Mouse (Mus musculus) right cerebral cortex, postnatal 14 days (tissue): ENCODE measurements around the gene B4galt1.
A peak's percentile ranks its signal among the peaks of the same experiment; 100 is the strongest.

Experiments
- DNase-seq: peaks from one replicate; pipeline ENCODE4 v3.0.0; 2022

B4galt1 gene

DNA sequence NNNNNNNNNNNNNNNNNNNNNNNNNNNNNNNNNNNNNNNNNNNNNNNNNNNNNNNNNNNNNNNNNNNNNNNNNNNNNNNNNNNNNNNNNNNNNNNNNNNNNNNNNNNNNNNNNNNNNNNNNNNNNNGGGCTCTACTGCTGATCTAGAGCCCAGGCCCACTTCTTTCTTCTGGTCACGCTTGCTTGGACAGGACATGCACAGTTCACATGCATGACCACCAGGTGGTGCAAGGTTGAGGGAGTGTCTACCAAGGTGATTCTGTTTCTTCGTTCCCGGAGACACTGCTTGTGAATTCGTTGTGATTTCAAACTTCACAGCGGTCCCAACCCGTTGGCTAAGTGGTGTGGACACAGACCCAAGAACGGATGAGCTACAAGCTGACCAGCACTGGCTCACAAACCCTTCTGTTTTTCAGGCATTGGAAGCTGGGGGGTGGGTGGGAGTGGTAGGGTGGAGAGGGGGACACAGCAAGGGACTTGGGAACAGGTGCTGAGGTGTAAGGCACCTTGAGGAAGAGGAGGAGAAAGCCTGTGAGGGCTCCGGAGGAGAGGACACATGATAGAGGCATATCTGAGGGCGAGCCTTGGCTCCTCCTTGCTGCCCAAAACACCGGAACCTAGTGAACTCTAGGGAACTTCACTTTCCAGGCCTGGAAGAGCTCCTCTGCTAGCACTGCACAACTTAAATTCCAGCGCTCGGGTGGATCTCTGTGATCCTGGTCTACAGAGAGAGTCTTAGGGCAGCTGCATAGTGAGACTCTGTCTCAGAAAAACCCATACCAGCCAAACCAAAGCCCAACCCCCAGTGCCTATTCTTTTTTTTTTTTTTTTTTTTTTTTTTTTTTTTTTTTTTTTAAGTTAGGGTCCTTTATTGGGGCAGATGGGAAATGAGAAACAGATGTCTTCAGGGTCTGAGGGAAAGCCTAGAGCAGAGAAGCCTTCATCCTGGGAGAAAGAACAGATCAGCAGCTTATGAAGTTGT, 79.2 kb downstream of the B4galt1 start:
- DNase-seq, result peak; percentile 67

DNA sequence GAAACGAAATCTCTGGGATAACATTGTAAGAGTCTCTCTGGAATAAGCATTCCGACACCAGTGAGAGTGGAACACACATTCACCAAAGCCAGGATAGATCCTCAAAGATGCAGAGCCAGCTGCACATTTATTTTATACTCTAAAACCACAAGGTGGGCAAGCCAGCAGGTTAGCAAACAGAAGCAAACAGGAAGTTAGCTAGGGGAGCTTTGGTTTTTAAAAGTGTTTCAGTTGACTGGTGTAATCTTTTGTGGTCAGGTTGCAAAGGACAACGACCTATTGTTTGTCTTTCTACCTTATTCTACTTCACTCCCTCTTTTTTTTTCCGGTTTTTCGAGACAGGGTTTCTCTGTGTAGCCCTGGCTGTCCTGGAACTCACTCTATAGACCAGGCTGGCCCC, 93.9 kb downstream of the B4galt1 start:
- DNase-seq, result no peak

DNA sequence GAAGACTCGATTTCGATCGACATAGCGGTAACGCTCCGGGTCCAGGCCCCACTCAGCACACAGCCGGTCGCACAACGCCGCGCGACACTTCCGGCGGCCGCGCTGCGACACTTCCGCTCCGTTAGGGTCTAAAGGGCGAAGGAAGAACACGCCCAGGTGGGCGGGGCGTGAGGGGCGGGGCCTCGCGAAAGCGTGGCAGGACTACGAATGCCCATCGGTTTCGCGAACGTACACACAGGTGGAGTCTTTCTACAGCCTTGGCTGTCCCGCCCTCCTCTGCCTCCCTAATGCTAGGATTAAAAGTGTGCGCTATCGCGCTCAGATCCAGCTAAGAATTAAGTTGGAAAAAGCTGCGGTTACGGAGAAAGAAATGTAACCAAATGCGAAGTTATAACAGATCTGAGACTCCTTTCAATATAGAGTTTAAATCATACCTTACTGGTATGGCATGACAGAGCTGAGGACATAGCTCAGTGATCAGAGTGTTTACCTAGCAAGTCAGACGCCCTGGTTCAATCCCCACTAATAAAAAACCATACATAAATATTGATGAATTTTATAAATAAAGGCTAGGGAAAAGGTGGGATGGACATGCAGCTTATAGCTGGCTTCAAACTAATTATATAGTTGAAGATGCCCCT, 95.9 kb downstream of the B4galt1 start, which contains the start of gene Smu1:
Gene Smu1 (minus strand): TSS at position 144 of the 641 bp plus-strand sequence.
- peak; percentile 96 for DNase-seq

DNA sequence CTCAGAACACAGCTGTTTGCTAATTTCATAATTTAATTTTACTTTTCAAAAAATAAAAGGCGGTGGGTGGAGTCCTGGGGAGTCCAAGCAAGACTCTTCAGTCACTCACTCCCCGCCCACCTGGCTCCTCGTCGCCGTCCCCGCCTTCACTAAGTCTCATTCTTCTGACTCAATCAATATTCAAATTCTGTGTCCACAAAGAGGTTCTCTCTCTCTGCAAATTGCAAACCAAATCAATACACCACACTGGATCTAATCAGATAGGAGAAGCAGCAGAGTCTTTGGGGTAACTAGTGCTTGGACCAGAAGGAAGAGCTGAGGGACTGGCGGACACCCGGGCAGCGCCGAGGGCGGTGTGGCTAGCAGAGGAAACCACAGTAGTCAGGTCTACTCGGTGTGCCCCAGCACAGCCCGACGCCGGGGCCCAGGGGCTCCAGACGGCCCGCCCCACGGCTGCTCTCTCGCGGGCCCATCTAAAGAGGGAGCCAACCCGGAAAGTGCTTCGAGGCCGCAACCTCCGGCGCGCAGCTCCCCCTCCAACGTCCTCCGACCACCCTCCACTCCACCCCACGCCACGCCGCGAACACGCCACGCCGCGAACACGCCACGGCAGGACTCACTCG, 96.5 kb downstream of the B4galt1 start:
- peak; percentile 16 for DNase-seq
